Mouse (Mus musculus) cerebellum, postnatal 14 days (tissue): ENCODE results near the gene Angpt4.

Experiments
- DNase-seq, 2 experiments: peaks; one replicate each; pipeline ENCODE4 v3.0.0; 2021; ENCODE audit warnings: mixed read lengths in 2 of 2

The Angpt4 gene

DNA sequence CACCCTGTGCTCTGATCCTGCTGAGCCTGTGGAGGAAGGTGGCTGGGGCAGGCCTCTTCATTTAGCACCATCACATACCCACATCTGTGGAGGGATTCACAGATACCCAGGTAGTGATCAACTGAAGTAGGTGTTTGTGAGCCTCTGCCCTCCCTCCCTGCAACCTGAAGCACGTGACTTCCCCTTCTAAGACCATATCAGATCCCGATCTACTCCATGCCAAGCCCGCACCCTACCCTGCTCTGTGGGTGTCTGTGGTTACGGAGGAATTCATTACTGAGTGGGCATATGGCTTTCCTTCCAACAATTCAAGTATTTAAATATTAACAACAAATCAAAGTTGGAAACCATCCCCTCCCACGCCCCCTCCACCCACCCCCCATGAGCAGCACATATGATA is 52.3 kb downstream of the Angpt4 start:
- no peak for DNase-seq

- no peak for DNase-seq
These were observed 53.0 kb downstream of the Angpt4 start for GRCm38 (mm10) chr2:151964052-151964451.

- DNase-seq: peak in 1 of 2 experiments; percentile 52
These were observed 56.3 kb downstream of the Angpt4 start for GRCm38 (mm10) chr2:151967176-151967750.

DNA sequence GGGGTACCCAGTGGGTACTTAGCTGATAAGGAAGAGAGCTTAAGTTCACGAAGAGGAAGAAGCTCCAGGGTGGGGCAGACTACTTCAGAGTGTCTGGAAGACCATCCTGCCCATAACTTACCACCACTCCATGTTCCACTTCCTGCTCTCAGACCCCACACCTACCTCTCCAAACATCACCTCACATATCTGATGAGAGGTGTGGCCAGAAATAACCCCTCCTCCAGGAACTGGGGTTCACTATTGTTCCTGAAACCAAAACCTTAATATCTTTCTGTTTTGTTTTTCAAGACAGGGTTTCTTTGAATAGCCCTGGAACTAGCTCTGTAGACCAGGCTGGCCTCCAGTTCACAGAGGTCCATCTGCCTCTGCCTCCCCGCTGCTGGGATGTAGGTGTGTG is 56.8 kb downstream of the Angpt4 start:
- no peak for DNase-seq

DNA sequence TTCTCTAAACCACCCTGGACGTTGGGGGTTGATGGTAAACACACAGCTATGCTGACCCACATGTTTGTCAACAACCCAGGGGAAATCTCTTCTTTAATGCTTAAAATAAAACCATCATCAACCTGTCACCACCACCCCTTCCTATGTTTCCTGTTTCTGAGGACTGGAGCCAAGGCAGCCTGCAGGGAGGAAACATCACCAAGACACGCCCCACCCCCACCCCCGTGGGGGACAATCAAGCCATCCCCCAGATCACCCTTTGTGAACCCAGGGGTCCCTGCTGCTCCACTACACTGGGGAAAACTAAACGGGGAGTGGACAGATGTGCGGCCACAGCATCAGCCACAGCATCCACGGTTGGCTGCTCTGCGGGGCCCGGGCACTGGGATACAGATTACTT is 57.4 kb downstream of the Angpt4 start:
- no peak for DNase-seq

- DNase-seq: no peak
These were observed 58.0 kb downstream of the Angpt4 start for GRCm38 (mm10) chr2:151968986-151969385.

GRCm38 (mm10) chr2:151969396-151969795 is 58.4 kb downstream of the Angpt4 start:
- no peak for DNase-seq

GRCm38 (mm10) chr2:151970191-151971172 is 59.5 kb downstream of the Angpt4 start:
- DNase-seq: peak; percentile 77 to 78

DNA sequence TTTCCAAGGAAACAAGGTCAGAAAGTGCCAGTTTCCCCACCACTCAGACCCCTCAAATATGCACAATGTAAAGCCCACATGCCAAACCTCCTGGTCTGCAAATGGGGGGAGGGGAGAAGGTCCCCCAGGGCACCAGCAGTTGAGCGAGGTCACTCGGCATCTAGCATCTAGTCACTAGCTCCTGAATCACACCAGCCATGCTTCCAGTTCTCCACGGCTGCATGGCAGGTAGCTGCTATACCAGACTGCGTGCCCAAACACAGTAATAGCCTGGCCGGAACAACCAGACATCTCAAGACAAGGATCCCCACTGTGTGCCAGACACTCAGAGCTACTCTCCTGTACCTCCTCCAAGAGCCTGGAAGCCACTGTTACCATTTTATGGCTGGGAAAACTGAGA is 60.7 kb downstream of the Angpt4 start:
- DNase-seq: no peak

- DNase-seq: peak in 1 of 2 experiments; percentile 51
These were observed 62.0 kb downstream of the Angpt4 start for GRCm38 (mm10) chr2:151972880-151973594.

DNA sequence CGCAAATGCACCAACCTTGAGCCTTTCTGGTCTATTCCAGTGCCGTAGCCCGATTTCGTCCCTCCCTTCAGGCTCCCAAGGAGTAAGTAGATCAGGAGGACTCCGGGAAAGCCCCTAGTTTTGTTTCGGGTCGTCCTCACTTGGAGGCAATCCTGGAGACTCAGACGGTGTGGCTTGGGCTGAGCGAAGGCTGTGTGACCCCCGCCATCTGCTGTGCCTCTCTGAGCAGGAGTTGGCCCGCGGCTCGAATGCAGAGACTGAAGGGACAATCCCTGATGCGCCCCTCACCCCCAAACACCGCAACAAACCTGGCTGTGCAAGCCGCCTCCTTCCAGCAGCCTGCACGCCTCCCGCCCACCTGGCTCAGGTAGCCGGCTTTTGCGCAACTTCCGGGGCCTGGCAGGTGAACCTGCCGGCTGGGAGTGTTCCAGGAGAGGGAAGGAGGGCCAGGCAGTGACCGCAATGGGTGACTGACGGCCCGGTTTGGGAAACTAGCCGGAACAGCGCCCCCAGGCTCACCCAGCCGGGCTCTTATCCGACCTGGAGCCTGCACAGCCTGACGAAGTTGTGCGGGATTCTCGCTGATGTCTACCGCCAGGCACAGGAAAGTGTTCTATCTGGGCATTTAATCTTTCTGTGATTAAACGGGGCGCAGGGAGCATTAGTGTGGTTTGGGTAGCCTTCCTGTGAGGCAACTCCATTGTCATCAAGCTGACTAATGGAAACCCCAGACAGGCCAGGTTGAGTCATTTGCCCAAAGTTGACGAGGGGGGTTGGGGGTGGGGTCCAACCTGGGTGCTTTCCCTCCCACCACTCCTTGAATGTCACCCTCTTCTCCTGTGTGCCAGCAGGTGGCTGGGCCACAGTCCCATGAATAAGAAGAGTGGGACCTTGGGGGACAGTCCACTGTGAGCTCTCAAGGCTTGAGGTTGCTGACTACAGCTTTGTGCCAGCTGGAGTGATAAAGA is 62.9 kb downstream of the Angpt4 start:
- peak; percentile 64 to 76 for DNase-seq

GRCm38 (mm10) chr2:151975295-151975694 is 64.3 kb downstream of the Angpt4 start:
- no peak for DNase-seq

- no peak for DNase-seq
These were observed 65.1 kb downstream of the Angpt4 start for GRCm38 (mm10) chr2:151976067-151976466.

DNA sequence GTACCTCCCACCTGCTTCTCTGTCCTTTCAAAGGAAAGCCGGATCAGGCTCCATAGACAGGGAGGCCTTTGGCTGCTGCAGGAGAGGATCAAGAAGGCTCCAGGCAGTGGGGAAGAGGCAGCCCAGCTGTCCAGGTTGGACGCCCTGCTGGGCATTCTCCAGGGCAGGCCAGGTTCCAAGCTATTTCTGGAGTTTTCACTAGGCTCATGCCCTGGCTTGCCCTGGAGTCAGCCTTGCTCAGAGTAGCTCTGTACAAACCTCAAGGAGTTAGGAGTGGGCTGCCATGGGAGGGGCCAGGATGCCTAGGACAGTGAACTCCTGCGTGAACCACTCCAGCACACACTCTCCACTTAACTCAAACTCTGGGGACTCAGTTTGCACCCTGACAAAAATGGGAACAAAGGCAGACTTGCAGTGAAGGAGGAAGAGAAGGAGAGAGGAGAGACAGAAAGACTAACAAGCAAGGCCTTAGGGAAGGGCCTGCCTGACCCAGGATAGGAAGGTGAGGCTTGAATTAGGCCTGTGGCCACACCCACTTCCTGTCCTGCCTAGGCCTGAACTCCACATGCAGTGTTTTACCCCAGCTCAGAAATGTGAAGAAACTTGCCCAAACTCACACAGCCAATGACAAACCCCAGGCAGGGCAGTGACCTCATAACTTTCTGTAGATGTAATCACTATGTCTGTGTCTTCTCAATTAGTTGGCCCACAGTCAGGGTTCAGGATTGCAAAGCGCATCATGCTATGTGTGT is 66.9 kb downstream of the Angpt4 start:
- peak; percentile 74 to 79 for DNase-seq

GRCm38 (mm10) chr2:151978494-151978893 is 67.5 kb downstream of the Angpt4 start:
- no peak for DNase-seq

- peak; percentile 90 to 91 for DNase-seq
These were observed 68.7 kb downstream of the Angpt4 start, which contains the start of gene Fam110a for GRCm38 (mm10) chr2:151979470-151980354. Fam110a (minus strand) TSS chr2:151980219.

GRCm38 (mm10) chr2:151980355-151980693 is 69.3 kb downstream of the Angpt4 start:
- no peak for DNase-seq

- no peak for DNase-seq
These were observed 70.3 kb downstream of the Angpt4 start for GRCm38 (mm10) chr2:151981268-151981667.

GRCm38 (mm10) chr2:151982476-151982875 is 71.5 kb downstream of the Angpt4 start:
- DNase-seq: no peak

DNA sequence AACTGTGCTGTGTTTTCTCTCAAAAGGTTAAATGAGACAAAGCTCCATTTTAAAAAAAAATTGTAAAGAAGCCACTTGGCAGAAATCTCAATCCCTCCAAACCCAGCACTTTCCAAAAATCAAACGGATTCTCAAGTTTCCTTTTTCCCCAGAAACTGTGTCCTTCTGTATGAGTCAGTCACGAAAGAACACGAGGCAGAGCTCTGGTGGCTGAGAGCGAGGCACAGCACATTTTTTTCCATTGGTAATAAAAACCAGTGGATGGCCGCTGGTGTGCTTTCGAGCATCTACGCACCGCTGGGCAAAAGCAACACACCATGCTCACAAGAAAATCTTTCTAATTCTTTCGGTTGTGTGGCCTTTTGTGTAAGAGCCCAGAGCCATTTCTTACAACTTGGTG is 73.0 kb downstream of the Angpt4 start:
- DNase-seq: no peak
